Mouse (Mus musculus) cerebellum, adult 2 months (tissue): Measurements from ENCODE around the gene Sh3pxd2a.

ENCODE experiments used
- CTCF ChIP-seq: fragments of 200-500 bp; IDR thresholded peaks from 2 replicates; pipeline ENCODE4 v1.5.1; 2011; ENCODE audit warnings: low read depth, mild to moderate bottlenecking, control low read depth, low read length, moderate library complexity, borderline replicate concordance; ENCODE audit not compliant: insufficient read depth
- POLR2A ChIP-seq: fragments of 200-500 bp; IDR thresholded peaks from 2 replicates; pipeline ENCODE4 v1.6.1; 2011; ENCODE audit warnings: low read length, control low read depth, borderline replicate concordance; ENCODE audit not compliant: insufficient read depth

- no peak for TF ChIP-seq CTCF
- TF ChIP-seq POLR2A: no peak
These were observed 21.9 kb downstream of the Sh3pxd2a start for GRCm38 (mm10) chr19:47442294-47442627.
